Mouse (Mus musculus): ENCODE measurements around the gene Ccnjl. TPM values are rescaled to one million over a fixed set of nuclear protein-coding genes. Genes with fewer than 3 reads are reported as not detected.
A peak's percentile ranks its signal among the peaks of the same experiment; 100 is the strongest.

The Ccnjl gene
- polyA plus RNA-seq, 1 experiment from 2014 or later: 7.4 TPM

DNA sequence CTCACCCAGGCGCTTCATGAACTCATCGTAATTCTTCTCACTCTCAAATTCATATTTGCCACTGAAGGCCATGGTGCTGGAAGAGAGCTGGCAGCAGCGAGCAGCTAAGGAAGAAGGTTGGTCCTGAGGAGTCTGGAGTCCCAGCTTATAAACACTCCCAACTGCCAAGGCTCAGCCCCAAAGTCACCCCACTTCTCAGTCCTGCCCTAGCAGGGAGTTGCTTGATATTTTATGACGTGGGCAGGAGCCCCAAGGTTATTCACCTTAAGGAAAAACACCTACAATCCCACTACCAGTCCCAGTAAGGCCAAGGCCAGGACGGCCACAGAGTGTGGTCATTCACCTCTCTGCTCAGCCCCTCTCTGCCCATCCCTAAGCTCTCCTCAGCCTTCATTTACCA lies 72.9 kb downstream of the Ccnjl start, which contains the start of gene Fabp6:
Gene Fabp6 (minus strand): TSS at position 101 of the 400 bp plus-strand sequence.
- ATAC-seq: no peak
- Histone ChIP-seq H3K9me3 (replicated peaks; ENCODE audit: control insufficient read depth, low read length, poor library complexity, severe bottlenecking) (no peaks in the 10 kb centered on the region), H3K27ac (ENCODE audit: low read length) (no peak within 1 kb of the TSS), H3K4me2 (ENCODE audit: low read length) (no peak within 1 kb of the TSS), H3K36me3 (ENCODE audit: control insufficient read depth, insufficient read depth, low read length) (no peaks in the 10 kb centered on the region), H3K4me3 (ENCODE audit: low read depth, low read length) (no peak within 1 kb of the TSS), H3K4me1 (ENCODE audit: control insufficient read depth, insufficient read depth, low read length) (no peaks in the 10 kb centered on the region), H3K27me3 (ENCODE audit: control insufficient read depth, insufficient read depth, low read depth, low read length) (no peaks in the 10 kb centered on the region), H3K9ac (ENCODE audit: low read depth, low read length) (no peak within 1 kb of the TSS)
- 87% methylated on average over 5 of the region's 5 CpGs for WGBS

GRCm38 (mm10) chr11:43604207-43604606 lies 75.6 kb downstream of the Ccnjl start:
- H3K9me3 ChIP-seq (replicated peaks; ENCODE audit: control insufficient read depth, low read length, poor library complexity, severe bottlenecking): no peaks in the 10 kb centered on the region
- no peaks in the 10 kb centered on the region for H3K36me3 ChIP-seq (ENCODE audit: control insufficient read depth, insufficient read depth, low read length)
- WGBS: 93% methylated on average over 2 of the region's 2 CpGs
- ATAC-seq: no peak
- H3K4me3 ChIP-seq (ENCODE audit: low read depth, low read length): no peak overlapping the region
- H3K4me1 ChIP-seq (ENCODE audit: control insufficient read depth, insufficient read depth, low read length): 0 out of 2 replicates have a peak, but pooled peaks cover 2% of the 10 kb centered on the region
- H3K9ac ChIP-seq (ENCODE audit: low read depth, low read length): no peak overlapping the region
- no peaks in the 10 kb centered on the region for H3K27me3 ChIP-seq (ENCODE audit: control insufficient read depth, insufficient read depth, low read depth, low read length)
- no peak overlapping the region for H3K4me2 ChIP-seq (ENCODE audit: low read length)
- no peak overlapping the region for H3K27ac ChIP-seq (ENCODE audit: low read length)

GRCm38 (mm10) chr11:43604891-43605290 lies 76.3 kb downstream of the Ccnjl start:
- no peaks in the 10 kb centered on the region for H3K27me3 ChIP-seq (ENCODE audit: control insufficient read depth, insufficient read depth, low read depth, low read length)
- 94% methylated on average over 6 of the region's 6 CpGs for WGBS
- no peaks in the 10 kb centered on the region for H3K36me3 ChIP-seq (ENCODE audit: control insufficient read depth, insufficient read depth, low read length)
- no peak overlapping the region for H3K27ac ChIP-seq (ENCODE audit: low read length)
- H3K4me1 ChIP-seq (ENCODE audit: control insufficient read depth, insufficient read depth, low read length): 0 out of 2 replicates have a peak, but pooled peaks cover 2% of the 10 kb centered on the region
- H3K9me3 ChIP-seq (replicated peaks; ENCODE audit: control insufficient read depth, low read length, poor library complexity, severe bottlenecking): no peaks in the 10 kb centered on the region
- H3K9ac ChIP-seq (ENCODE audit: low read depth, low read length): no peak overlapping the region
- no peak overlapping the region for H3K4me2 ChIP-seq (ENCODE audit: low read length)
- no peak overlapping the region for H3K4me3 ChIP-seq (ENCODE audit: low read depth, low read length)
- ATAC-seq: no peak

DNA sequence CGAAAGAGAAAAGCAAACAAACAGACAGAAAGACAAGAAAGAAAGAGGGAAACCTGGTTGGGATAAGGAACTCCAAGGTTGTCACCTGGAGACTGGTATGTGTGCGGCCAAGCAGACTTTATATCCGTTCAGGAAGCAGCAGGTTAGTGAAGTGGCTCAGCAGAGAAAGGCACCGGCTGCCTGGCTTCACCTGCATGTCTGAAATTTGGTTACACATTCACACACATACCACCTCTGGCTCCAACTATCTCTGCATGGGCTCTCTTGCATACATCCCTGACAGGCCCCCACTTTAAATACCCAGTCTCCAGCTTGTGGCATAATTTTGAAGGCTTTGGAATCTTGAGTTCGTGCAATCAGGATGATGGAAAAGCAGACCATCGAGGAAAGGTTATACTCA lies 77.3 kb downstream of the Ccnjl start:
- Histone ChIP-seq H3K27ac (ENCODE audit: low read length) (no peak overlapping the region), H3K36me3 (ENCODE audit: control insufficient read depth, insufficient read depth, low read length) (no peaks in the 10 kb centered on the region), H3K4me3 (ENCODE audit: low read depth, low read length) (no peak overlapping the region), H3K9ac (ENCODE audit: low read depth, low read length) (no peak overlapping the region), H3K9me3 (replicated peaks; ENCODE audit: control insufficient read depth, low read length, poor library complexity, severe bottlenecking) (no peaks in the 10 kb centered on the region), H3K27me3 (ENCODE audit: control insufficient read depth, insufficient read depth, low read depth, low read length) (no peaks in the 10 kb centered on the region), H3K4me1 (ENCODE audit: control insufficient read depth, insufficient read depth, low read length) (0 out of 2 replicates have a peak, but pooled peaks cover 2% of the 10 kb centered on the region), H3K4me2 (ENCODE audit: low read length) (no peak overlapping the region)
- no peak for ATAC-seq
- 85% methylated on average over 6 of the region's 6 CpGs for WGBS

- no peak for ATAC-seq
- whole genome bisulfite sequencing: 36% methylated on average over 3 of the region's 3 CpGs
- Histone ChIP-seq H3K36me3 (ENCODE audit: control insufficient read depth, insufficient read depth, low read length) (no peaks in the 10 kb centered on the region), H3K4me2 (ENCODE audit: low read length) (no peak overlapping the region), H3K9me3 (replicated peaks; ENCODE audit: control insufficient read depth, low read length, poor library complexity, severe bottlenecking) (no peaks in the 10 kb centered on the region), H3K4me3 (ENCODE audit: low read depth, low read length) (no peak overlapping the region), H3K27me3 (ENCODE audit: control insufficient read depth, insufficient read depth, low read depth, low read length) (no peaks in the 10 kb centered on the region), H3K4me1 (ENCODE audit: control insufficient read depth, insufficient read depth, low read length) (peaks cover 9% of the 10 kb centered on the region), H3K9ac (ENCODE audit: low read depth, low read length) (no peak overlapping the region), H3K27ac (ENCODE audit: low read length) (no peak overlapping the region)
Measured at GRCm38 (mm10) chr11:43608440-43608839, 79.9 kb downstream of the Ccnjl start.

- no peaks in the 10 kb centered on the region for H3K27me3 ChIP-seq (ENCODE audit: control insufficient read depth, insufficient read depth, low read depth, low read length)
- no peak for ATAC-seq
- no peaks in the 10 kb centered on the region for H3K36me3 ChIP-seq (ENCODE audit: control insufficient read depth, insufficient read depth, low read length)
- H3K4me1 ChIP-seq (ENCODE audit: control insufficient read depth, insufficient read depth, low read length): peaks cover 9% of the 10 kb centered on the region
- H3K9me3 ChIP-seq (replicated peaks; ENCODE audit: control insufficient read depth, low read length, poor library complexity, severe bottlenecking): no peaks in the 10 kb centered on the region
- H3K9ac ChIP-seq (ENCODE audit: low read depth, low read length): no peak overlapping the region
- WGBS: 65% methylated on average over 10 of the region's 10 CpGs
- H3K27ac ChIP-seq (ENCODE audit: low read length): no peak overlapping the region
- H3K4me2 ChIP-seq (ENCODE audit: low read length): no peak overlapping the region
- no peak overlapping the region for H3K4me3 ChIP-seq (ENCODE audit: low read depth, low read length)
Measured at GRCm38 (mm10) chr11:43610006-43610661, 81.5 kb downstream of the Ccnjl start.

- Histone ChIP-seq H3K27me3 (ENCODE audit: control insufficient read depth, insufficient read depth, low read depth, low read length) (no peaks in the 10 kb centered on the region), H3K9ac (ENCODE audit: low read depth, low read length) (no peak overlapping the region), H3K9me3 (replicated peaks; ENCODE audit: control insufficient read depth, low read length, poor library complexity, severe bottlenecking) (no peaks in the 10 kb centered on the region), H3K4me1 (ENCODE audit: control insufficient read depth, insufficient read depth, low read length) (peaks cover 9% of the 10 kb centered on the region), H3K36me3 (ENCODE audit: control insufficient read depth, insufficient read depth, low read length) (no peaks in the 10 kb centered on the region), H3K27ac (ENCODE audit: low read length) (no peak overlapping the region), H3K4me3 (ENCODE audit: low read depth, low read length) (no peak overlapping the region), H3K4me2 (ENCODE audit: low read length) (no peak overlapping the region)
- WGBS: 76% methylated on average over 5 of the region's 5 CpGs
- no peak for ATAC-seq
Measured at GRCm38 (mm10) chr11:43610662-43611033, 82.1 kb downstream of the Ccnjl start.

DNA sequence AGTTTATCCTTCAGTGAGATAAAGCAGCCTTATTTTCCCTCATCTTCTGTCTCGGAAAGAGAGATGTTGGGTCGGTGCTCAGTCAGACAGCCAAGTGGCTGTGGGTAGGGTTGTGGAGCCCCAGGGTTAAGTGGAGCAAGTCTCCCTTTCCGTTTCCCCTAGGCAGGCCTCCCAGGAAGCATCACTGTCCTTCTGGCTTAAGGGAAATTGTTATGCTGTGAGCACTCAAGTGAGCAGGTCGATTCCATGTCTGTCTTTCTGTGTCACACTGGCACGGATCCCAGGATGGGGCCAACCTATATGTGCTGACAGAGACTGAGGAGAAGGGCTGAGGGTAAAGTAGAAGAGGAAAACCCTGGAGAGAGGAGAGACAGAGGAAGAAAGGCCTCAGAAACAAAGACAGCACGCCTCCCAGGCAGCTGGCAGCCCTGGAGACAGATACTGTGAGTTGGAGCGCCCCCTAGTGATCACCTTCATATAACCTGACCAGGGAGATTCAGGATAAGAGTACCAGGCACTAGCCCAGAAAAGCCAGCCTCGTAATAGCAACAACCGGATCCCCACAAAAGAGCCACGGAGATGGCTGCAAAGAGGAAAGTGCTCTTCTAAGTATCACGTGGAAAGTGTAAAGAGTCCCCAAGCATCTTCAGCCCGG lies 84.4 kb downstream of the Ccnjl start:
- Histone ChIP-seq H3K27me3 (ENCODE audit: control insufficient read depth, insufficient read depth, low read depth, low read length) (no peaks in the 10 kb centered on the region), H3K9me3 (replicated peaks; ENCODE audit: control insufficient read depth, low read length, poor library complexity, severe bottlenecking) (no peaks in the 10 kb centered on the region), H3K4me1 (ENCODE audit: control insufficient read depth, insufficient read depth, low read length) (peaks cover 11% of the 10 kb centered on the region), H3K4me3 (ENCODE audit: low read depth, low read length) (no peak overlapping the region), H3K9ac (ENCODE audit: low read depth, low read length) (peak overlapping the region; percentile 38; the same call in 1 of the 2 replicates), H3K36me3 (ENCODE audit: control insufficient read depth, insufficient read depth, low read length) (no peaks in the 10 kb centered on the region), H3K4me2 (ENCODE audit: low read length) (no peak overlapping the region), H3K27ac (ENCODE audit: low read length) (peak overlapping the region; percentile 26)
- ATAC-seq: peak; percentile 78; the same call in 1 of the 2 replicates
- 19% methylated on average over 12 of the region's 12 CpGs for WGBS

GRCm38 (mm10) chr11:43617924-43618323 lies 89.3 kb downstream of the Ccnjl start:
- no peak overlapping the region for H3K9ac ChIP-seq (ENCODE audit: low read depth, low read length)

More at GRCm38 (mm10) chr11:43617924-43618323, 89.3 kb downstream of the Ccnjl start:
- Histone ChIP-seq H3K9me3 (replicated peaks; ENCODE audit: control insufficient read depth, low read length, poor library complexity, severe bottlenecking) (no peaks in the 10 kb centered on the region), H3K27ac (ENCODE audit: low read length) (no peak overlapping the region), H3K4me3 (ENCODE audit: low read depth, low read length) (no peak overlapping the region), H3K27me3 (ENCODE audit: control insufficient read depth, insufficient read depth, low read depth, low read length) (no peaks in the 10 kb centered on the region), H3K4me2 (ENCODE audit: low read length) (no peak overlapping the region), H3K4me1 (ENCODE audit: control insufficient read depth, insufficient read depth, low read length) (peaks cover 10% of the 10 kb centered on the region), H3K36me3 (ENCODE audit: control insufficient read depth, insufficient read depth, low read length) (no peaks in the 10 kb centered on the region)
- 32% methylated on average over 5 of the region's 5 CpGs for WGBS
- peak; percentile 52 for ATAC-seq

All from midbrain, embryonic 16.5 days (tissue).